Mouse (Mus musculus) limb, embryonic 11.5 days (tissue): ENCODE data around the gene Lmln. TPM values are rescaled to one million over a fixed set of nuclear protein-coding genes. Genes with fewer than 3 reads are reported as not detected.

ENCODE experiments used
- microRNA counts: library from miRNA; unstranded; fragments of <30 nt; microRNA quantifications from one replicate; lab custom pipeline; 2016
- microRNA-seq: library from miRNA; unstranded; fragments of <30 nt; microRNA quantifications from one replicate; pipeline ENCODE4, GENCODE M21; 2016
- polyA plus RNA-seq: library from polyadenylated mRNA; unstranded; fragments of >200 nt; fragmentation: Nextera tagmentation; extraction: Ambion mirVana; gene quantifications from 2 replicates; pipeline ENCODE4 v1.2.1, GENCODE M21; 2014

Lmln gene
- polyA plus RNA-seq, 1 experiment from 2014 or later = 2.0 TPM

MicroRNAs encoded within 50 kb of the gene (microRNA counts, 519-probe panel; counts per million panel counts)
- not detected for microRNA mmu-miR-1947 (lab: Ali Mortazavi, UCI)

Small RNAs within 50 kb of the gene (microRNA-seq; reads per million reads assigned to microRNA genes)
- gene Gm22231 (not detected), gene Mir1947 (8.2 reads per million, percentile 18 among the genes with 10 or more reads in this experiment)

Other genes starting within 250 kb of the Lmln start
- 120 and 123 TPM in 2 replicates for gene Fyttd1, start 185.0 kb upstream of the Lmln start, polyA plus RNA-seq
- 12.4 and 16.5 TPM in 2 replicates for gene Rubcn, start 184.8 kb upstream of the Lmln start, polyA plus RNA-seq
- gene Lrch3, start 148.4 kb upstream of the Lmln start, polyA plus RNA-seq = 31.3 and 38.1 TPM in 2 replicates
- gene Iqcg, start 6.3 kb upstream of the Lmln start, polyA plus RNA-seq = 2.5 and 3.6 TPM in 2 replicates
- gene Rpl35a, start 6.1 kb upstream of the Lmln start, polyA plus RNA-seq = 1,047 and 1,076 TPM in 2 replicates
- 23.3 and 26.2 TPM in 2 replicates for gene Osbpl11, start 122.5 kb downstream of the Lmln start, polyA plus RNA-seq
- 70.8 and 72.2 TPM in 2 replicates for gene Snx4, start 188.9 kb downstream of the Lmln start, polyA plus RNA-seq